Mouse (Mus musculus) lung, embryonic 15.5 days (tissue): Measurements from ENCODE around the gene Fut2. TPM values are rescaled to one million over a fixed set of nuclear protein-coding genes. Genes with fewer than 3 reads are reported as not detected.

Source experiments
- ATAC-seq: fragments of 200-750 bp; cut with Nextera tagmentation; 2 replicates; pipeline ENCODE4 v1.8.0; 2017; ENCODE audit warnings: moderate number of reproducible peaks, borderline replicate concordance; ENCODE audit not compliant: low FRiP score, low TSS enrichment; ENCODE audit errors: extremely low read depth
- H3K27ac ChIP-seq: fragments of 300-500 bp; sonication (generic); 2 replicates; pipeline ENCODE4 v1.5.1; 2015; ENCODE audit warnings: moderate library complexity, mild to moderate bottlenecking, inconsistent platforms
- H3K27me3 ChIP-seq: fragments of 300-500 bp; sonication (generic); 2 replicates; pipeline ENCODE4 v1.6.1; 2015; ENCODE audit warnings: inconsistent platforms
- H3K36me3 ChIP-seq: fragments of 300-500 bp; sonication (generic); 2 replicates; pipeline ENCODE4 v1.6.1; 2015; ENCODE audit warnings: inconsistent platforms
- H3K4me1 ChIP-seq: fragments of 300-500 bp; sonication (generic); 2 replicates; pipeline ENCODE4 v1.6.1; 2015; ENCODE audit warnings: inconsistent platforms
- H3K4me2 ChIP-seq: fragments of 300-500 bp; sonication (generic); 2 replicates; pipeline ENCODE4 v1.6.1; 2015; ENCODE audit warnings: inconsistent platforms, mild to moderate bottlenecking, moderate library complexity
- H3K4me3 ChIP-seq: fragments of 300-500 bp; sonication (generic); 2 replicates; pipeline ENCODE4 v1.5.1; 2015; ENCODE audit warnings: mild to moderate bottlenecking, inconsistent platforms
- H3K9ac ChIP-seq: fragments of 300-500 bp; sonication (generic); 2 replicates; pipeline ENCODE4 v1.6.1; 2015; ENCODE audit warnings: inconsistent platforms
- H3K9me3 ChIP-seq: fragments of 300-500 bp; sonication (generic); 2 replicates; pipeline ENCODE4 v1.6.1; 2016; ENCODE audit warnings: inconsistent platforms
- WGBS: fragments of 180-500 bp; shearing (Covaris S2); methylation state at CpG from one replicate; pipeline ENCODE4 v1.1.7; 2015; 5-methylcytosine and 5-hydroxymethylcytosine counted together
- polyA plus RNA-seq: library from polyadenylated mRNA; unstranded; fragments of >200 nt; fragmentation: Nextera tagmentation; extraction: Ambion mirVana; gene quantifications from 2 replicates; pipeline ENCODE4 v1.2.1, GENCODE M21; 2015

The Fut2 gene
- polyA plus RNA-seq, 1 experiment from 2014 or later: 0.57 TPM

DNA sequence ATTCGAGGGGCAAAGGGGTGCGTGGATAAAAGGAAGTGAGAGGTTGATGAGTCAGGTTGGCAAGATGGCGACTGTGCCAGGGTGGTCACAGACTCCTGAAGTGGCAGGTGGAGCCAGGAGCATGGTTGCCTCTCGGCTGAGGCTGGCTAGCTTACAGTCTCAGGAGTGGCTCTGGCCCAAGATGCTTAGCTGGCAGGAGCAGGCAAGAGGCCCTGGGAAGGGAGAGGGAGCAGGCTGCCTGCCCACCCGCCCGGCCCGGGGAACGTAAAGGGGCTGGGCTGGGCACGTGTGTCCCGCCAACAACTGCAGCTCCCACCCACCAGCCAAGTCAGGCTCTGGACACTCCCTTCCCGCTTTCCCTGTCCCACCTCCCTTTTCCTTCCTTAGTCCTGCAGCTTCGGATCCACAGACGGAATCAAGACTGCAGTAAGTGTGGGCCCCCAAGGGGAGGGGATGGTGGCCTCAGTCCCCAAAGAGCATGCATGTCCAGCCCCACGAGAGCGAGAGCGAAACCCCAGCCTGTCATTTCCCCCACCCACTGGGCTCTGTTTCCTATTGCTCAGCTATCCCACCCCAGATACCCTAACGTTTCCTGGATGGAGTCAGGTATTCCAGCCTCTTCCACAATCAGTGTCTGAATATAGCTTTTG lies 24.7 kb downstream of the Fut2 start:
- Histone ChIP-seq H3K36me3 (peaks cover 7% of the 10 kb centered on the region; the same call in 1 of the 2 replicates), H3K4me3 (peak overlapping the region; percentile 48), H3K9ac (peak overlapping the region; percentile 66), H3K4me1 (peaks cover 64% of the 10 kb centered on the region), H3K27ac (peak overlapping the region; percentile 61), H3K27me3 (no peaks in the 10 kb centered on the region), H3K4me2 (peak overlapping the region; percentile 84), H3K9me3 (no peaks in the 10 kb centered on the region)
- 43% methylated on average over 15 of the region's 17 CpGs for WGBS
- peak; percentile 16; the same call in 1 of the 2 replicates for ATAC-seq

DNA sequence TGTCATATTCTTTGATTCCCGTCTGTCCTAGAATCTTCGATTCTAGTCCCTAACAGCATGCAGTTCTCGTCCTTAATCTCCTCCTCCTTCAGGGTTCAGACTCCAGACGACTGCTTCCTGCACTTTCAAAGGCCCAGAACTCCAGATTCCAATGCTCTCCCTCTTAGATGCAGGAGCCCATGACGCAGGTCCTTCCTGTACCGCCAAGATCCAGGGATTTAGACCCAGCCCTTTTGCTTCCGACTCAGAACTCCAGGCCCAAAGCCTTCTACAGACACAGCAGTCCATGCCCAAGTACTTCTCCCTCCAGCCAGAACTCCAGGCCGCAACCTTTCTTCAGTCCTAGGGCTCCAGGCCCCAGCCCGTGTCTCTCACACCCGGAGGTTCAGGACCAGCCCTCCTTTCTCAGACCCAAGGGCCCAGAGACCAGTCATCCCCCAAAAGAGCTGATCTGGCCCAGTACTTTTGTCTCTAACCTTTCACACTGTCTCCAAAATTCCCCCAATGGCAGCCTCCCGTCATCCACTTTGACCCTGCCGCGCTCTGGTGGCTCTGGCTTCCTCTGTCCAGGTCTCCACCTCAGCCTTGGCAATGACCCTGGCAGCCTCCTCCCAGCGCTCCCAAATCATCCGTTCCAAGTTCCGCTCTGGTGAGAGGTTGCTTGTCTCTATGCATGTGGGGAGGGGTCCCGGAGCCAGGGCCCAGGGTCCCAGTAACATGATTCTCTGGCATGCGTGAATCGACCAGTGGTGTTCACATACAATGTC lies 25.8 kb downstream of the Fut2 start:
- WGBS: 71% methylated on average over 19 of the region's 19 CpGs
- H3K9me3 ChIP-seq: no peaks in the 10 kb centered on the region
- no peak overlapping the region for H3K4me2 ChIP-seq
- H3K27ac ChIP-seq: peak overlapping the region; percentile 61; the same call in 1 of the 2 replicates
- peaks cover 71% of the 10 kb centered on the region for H3K4me1 ChIP-seq
- H3K27me3 ChIP-seq: no peaks in the 10 kb centered on the region
- H3K36me3 ChIP-seq: peaks cover 10% of the 10 kb centered on the region; the same call in 1 of the 2 replicates
- no peak overlapping the region for H3K9ac ChIP-seq
- no peak overlapping the region for H3K4me3 ChIP-seq
- ATAC-seq: no peak

DNA sequence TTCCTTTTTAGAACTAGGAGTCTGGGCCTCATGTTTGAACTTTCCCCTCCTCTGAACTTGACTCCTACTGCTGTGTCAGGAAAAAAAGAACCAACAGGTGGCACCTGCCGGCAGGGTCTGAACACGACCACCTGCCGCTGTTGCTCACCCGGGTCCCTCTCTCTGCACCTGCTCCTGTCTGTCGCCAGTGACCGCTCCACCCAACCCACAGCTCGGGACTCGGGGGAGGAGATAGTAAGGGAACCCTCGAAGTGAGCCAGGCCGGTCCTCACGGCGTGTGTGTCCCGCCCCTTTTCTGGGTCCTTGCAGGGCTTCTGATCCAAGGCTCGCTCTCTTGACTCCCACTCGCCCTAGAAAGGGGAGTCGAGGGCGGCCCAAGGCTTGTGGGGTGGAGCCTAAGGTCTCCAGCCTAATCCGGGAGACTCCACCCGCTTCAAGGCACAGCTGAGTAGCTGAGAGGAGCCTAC lies 26.6 kb downstream of the Fut2 start, which contains the start of gene Mamstr:
TSS of gene Mamstr (plus strand) at position 417 of the 467 bp plus-strand sequence.
- Histone ChIP-seq H3K4me2 (no peak within 1 kb of the TSS), H3K27me3 (no peaks in the 10 kb centered on the region), H3K4me1 (peaks cover 74% of the 10 kb centered on the region), H3K36me3 (peaks cover 10% of the 10 kb centered on the region; the same call in 1 of the 2 replicates), H3K27ac (peak within 1 kb of the TSS; percentile 61), H3K9me3 (no peaks in the 10 kb centered on the region), H3K9ac (no peak within 1 kb of the TSS), H3K4me3 (no peak within 1 kb of the TSS)
- WGBS: 29% methylated on average over 19 of the region's 19 CpGs
- no peak for ATAC-seq

DNA sequence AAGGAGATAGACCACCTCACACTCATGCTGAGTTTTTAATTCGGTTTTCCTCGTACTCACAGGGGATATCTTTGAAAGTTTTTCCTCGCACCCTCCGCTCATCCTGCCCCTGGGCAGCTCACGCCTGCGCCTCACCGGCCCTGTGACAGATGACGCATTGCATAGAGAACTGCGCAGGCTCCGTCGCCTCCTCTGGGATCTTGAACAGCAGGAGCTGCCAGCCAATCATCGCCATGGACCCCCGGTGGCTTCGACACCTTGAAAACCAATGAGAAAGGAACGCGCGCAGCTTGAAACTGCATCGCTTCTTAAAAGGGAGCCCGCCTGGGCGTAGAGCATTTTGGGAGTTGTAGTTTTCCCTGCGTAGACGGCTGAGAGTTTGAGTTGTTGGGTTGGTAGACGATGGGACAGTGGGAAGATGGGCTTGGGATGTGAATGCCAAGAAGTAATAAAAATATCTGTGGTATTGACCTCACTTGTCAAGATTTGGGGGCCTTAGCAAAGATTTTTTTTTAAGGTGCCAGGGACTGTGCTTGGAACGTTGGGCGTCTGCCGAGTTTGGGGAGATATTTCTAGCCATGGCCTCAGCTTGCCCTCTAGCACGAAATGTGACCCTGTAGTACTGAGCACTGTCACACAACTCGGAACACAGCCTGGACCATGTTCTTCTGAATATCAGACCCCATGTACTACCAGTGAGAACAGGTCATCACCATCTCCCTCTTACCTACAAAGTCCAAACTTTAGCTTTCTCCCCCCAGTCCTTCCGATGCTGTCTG lies 27.4 kb downstream of the Fut2 start:
- 22% methylated on average over 29 of the region's 29 CpGs for WGBS
- Histone ChIP-seq H3K4me3 (peak overlapping the region; percentile 30), H3K27me3 (no peaks in the 10 kb centered on the region), H3K27ac (no peak overlapping the region), H3K9ac (0 out of 2 replicates have a peak overlapping the region, but pooled peaks have one; percentile 14), H3K4me1 (peaks cover 66% of the 10 kb centered on the region), H3K4me2 (peak overlapping the region; percentile 52), H3K36me3 (peaks cover 10% of the 10 kb centered on the region; the same call in 1 of the 2 replicates), H3K9me3 (no peaks in the 10 kb centered on the region)
- peak; percentile 77 for ATAC-seq

DNA sequence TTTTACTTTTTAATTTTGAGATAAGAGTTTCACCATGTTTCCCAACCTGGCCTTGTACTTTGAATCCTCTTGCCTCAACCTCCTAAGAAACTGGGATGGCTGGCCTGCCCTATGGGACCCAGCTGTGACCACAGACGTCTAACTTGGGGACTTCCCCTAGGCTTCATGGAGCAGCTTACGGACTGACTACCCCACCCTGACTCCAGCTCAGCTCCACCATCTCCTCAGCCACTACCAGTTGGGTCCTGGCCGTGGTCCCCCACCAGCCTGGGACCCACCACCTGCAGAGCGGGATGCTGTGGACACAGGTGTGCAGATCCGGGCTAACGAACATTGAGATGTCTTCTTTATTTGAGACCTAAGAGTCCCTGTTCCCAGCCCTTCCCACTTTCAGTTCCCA lies 28.5 kb downstream of the Fut2 start:
- WGBS: 84% methylated on average over 6 of the region's 6 CpGs
- ATAC-seq: no peak
- Histone ChIP-seq H3K4me2 (peak overlapping the region; percentile 52; the same call in 1 of the 2 replicates), H3K36me3 (peaks cover 10% of the 10 kb centered on the region; the same call in 1 of the 2 replicates), H3K4me1 (peaks cover 61% of the 10 kb centered on the region), H3K4me3 (no peak overlapping the region), H3K27me3 (peaks cover 6% of the 10 kb centered on the region; the same call in 1 of the 2 replicates), H3K9ac (no peak overlapping the region; the same call in 1 of the 2 replicates), H3K27ac (no peak overlapping the region), H3K9me3 (no peaks in the 10 kb centered on the region)

DNA sequence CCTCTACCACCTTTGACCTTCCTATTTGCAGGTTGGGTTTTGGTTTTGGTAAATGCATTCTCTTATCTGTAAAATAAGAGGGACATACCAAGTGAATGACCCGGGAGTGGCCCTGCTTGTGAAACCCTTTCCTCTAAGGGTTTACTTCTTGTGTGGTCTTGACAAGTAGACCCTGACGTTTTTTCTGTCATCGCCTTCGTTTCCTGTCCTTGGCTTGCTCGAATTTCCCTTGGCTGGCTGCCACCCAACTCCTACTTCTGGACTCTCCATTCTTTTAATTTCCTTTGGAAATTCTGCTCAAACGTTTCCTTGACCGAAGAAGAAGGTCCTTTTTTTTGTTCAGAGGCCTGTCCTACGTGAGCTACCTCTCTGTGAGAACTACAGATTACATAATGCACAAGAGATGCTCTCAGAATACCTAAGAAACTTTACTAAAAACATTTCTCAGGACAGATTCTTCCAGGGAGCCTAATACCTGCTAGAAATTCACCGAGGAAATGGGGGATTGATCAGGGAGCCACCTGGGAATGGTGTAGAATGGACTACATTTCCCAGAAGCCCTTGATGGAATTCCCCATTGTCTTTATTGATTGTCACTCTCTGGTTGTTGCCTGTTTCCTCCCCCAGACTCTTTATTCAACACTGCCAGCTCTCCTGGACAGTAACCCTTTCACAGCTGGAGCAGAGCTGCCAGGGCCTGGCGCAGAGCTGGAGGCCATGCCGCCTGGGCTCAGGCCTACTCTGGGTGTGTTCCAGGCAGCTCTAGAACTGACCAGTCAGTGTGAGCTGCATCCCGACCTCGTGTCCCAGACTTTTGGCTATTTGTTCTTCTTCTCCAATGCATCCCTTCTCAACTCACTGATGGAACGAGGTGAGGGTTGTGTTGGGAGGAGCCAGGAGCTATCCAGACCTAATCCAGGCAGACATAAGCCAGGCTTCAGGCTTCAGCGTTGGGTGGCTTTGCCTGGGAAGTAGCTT lies 30.2 kb downstream of the Fut2 start:
- Histone ChIP-seq H3K36me3 (peaks cover 10% of the 10 kb centered on the region; the same call in 1 of the 2 replicates), H3K4me3 (no peak overlapping the region), H3K9ac (no peak overlapping the region), H3K27me3 (peaks cover 13% of the 10 kb centered on the region; the same call in 1 of the 2 replicates), H3K4me2 (no peak overlapping the region), H3K4me1 (peaks cover 50% of the 10 kb centered on the region), H3K27ac (peak overlapping the region; percentile 71), H3K9me3 (no peaks in the 10 kb centered on the region)
- WGBS: 47% methylated on average over 15 of the region's 15 CpGs
- no peak for ATAC-seq

DNA sequence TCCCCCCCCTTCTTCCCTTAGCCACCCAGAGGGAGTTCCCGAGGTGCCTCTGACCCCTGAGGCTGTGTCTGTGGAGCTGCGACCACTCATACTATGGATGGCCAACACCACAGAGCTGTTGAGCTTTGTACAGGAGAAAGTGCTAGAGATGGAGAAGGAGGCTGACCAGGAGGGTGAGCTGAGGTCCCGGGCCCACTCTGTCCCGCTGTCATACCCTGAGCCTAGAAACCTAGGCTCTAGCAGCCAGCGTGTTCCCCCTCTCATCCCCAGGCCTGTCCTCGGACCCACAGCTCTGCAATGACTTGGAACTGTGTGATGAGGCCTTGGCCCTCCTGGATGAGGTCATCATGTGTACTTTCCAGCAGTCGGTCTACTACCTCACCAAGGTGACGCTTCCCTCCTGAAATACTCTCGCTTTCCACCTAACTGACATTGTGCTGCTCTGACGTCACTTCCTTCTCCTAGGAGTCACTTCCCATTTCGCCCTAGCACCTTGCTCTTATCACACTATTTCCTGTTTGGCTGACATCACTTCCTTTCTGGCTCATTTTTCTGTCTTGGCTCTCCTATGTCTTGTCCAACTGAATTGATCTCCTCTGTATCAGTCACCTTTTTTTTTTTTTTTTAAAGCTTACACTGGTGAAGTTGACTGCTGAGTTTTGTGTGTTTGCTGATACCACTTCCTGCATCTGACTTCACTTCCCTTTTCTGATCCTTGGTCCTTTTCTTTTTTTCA lies 31.1 kb downstream of the Fut2 start:
- no peak for ATAC-seq
- no peak overlapping the region for H3K4me3 ChIP-seq
- H3K9me3 ChIP-seq: no peaks in the 10 kb centered on the region
- 77% methylated on average over 11 of the region's 11 CpGs for WGBS
- no peak overlapping the region for H3K4me2 ChIP-seq
- H3K36me3 ChIP-seq: peaks cover 10% of the 10 kb centered on the region; the same call in 1 of the 2 replicates
- no peak overlapping the region for H3K9ac ChIP-seq
- H3K27ac ChIP-seq: peak overlapping the region; percentile 71
- peaks cover 13% of the 10 kb centered on the region; the same call in 1 of the 2 replicates for H3K27me3 ChIP-seq
- H3K4me1 ChIP-seq: peaks cover 42% of the 10 kb centered on the region

DNA sequence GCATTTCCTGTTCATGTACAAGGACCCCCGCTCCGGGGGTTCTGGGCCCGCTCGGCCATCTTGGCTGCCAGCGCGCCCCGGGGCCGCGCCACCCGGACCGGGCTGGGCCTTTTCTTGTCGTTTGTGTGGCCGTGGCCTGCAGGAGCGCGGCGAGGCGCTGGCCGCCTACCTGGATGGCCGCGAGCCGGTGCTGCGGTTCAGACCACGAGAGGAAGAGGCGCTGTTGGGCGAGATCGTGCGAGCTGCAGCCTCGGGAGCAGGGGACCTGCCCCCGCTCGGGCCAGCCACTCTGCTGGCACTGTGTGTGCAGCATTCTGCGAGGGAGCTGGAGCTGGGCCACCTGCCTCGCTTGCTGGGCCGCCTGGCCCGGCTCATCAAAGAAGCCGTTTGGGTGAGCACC lies 33.7 kb downstream of the Fut2 start:
- no peak for ATAC-seq

DNA sequence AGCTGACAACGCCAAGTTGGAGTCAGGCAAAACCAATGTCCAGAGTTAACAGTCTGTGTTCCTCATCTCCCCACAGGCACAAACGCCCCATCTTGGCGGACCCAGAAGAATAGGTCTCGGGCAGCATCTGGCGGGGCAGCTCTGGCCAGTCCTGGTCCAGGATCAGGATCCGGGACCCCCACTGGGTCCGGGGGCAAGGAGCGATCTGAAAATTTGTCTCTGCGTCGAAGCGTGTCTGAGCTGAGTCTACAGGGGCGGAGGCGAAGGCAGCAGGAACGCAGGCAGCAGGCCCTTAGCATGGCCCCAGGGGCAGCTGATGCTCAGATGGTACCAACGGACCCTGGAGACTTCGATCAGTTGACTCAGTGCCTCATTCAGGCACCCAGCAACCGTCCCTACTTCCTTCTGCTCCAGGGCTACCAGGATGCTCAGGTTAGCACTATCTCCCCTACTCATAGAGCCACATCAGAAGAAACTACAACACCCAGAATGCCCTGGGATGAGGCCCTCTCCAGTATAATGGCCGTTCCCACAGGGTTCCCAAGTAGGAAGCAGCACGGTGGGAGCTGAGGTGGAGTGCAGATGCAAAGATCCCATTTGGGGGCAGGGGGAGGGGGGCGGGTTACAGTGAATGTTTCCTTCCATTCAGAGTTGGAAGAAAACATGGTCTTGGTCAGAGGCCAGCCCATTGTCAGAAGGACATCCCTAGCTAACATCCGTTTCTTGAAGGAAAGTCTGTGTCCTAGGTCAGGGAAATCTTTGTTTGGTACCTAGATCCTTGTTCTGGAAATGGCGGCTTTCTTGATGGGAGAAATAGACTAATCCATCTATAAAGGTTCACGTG lies 35.9 kb downstream of the Fut2 start:
- Histone ChIP-seq H3K9ac (no peak overlapping the region), H3K4me3 (no peak overlapping the region)
- no peak for ATAC-seq

More for the DNA sequence above, 33.7 kb downstream of the Fut2 start:
- peak overlapping the region; percentile 19 for H3K4me3 ChIP-seq
- peak overlapping the region; percentile 53 for H3K4me2 ChIP-seq
- H3K36me3 ChIP-seq: peaks cover 10% of the 10 kb centered on the region; the same call in 1 of the 2 replicates
- H3K27me3 ChIP-seq: peaks cover 25% of the 10 kb centered on the region
- 16% methylated on average over 35 of the region's 35 CpGs for WGBS
- H3K9ac ChIP-seq: peak overlapping the region; percentile 39
- peaks cover 30% of the 10 kb centered on the region for H3K4me1 ChIP-seq
- H3K9me3 ChIP-seq: no peaks in the 10 kb centered on the region
- 0 out of 2 replicates have a peak overlapping the region, but pooled peaks have one; percentile 16 for H3K27ac ChIP-seq

More for the DNA sequence above, 35.9 kb downstream of the Fut2 start:
- 72% methylated on average over 23 of the region's 23 CpGs for WGBS
- Histone ChIP-seq H3K27ac (no peak overlapping the region), H3K4me2 (peak overlapping the region; percentile 20; the same call in 1 of the 2 replicates), H3K9me3 (no peaks in the 10 kb centered on the region), H3K36me3 (no peaks in the 10 kb centered on the region), H3K4me1 (peaks cover 18% of the 10 kb centered on the region), H3K27me3 (peaks cover 33% of the 10 kb centered on the region)
